Mouse (Mus musculus): ENCODE measurements around the gene 2310007B03Rik. TPM values are rescaled to one million over a fixed set of nuclear protein-coding genes. Genes with fewer than 3 reads are reported as not detected.

The 2310007B03Rik gene
- total RNA-seq, 1 experiment = 0.62 TPM

- H3K36me3 ChIP-seq (ENCODE audit: control insufficient read depth, insufficient read depth, low read length, poor library complexity, severe bottlenecking) = no peaks in the 10 kb centered on the region
- in situ Hi-C loops (cut with MboI; ENCODE audit: low sequenced_read_pairs in 2 of 2, unreplicated experiment in 2 of 2) = no loop called here
Measured at GRCm38 (mm10) chr1:93174399-93174798, 13.7 kb upstream of the 2310007B03Rik start.

GRCm38 (mm10) chr1:93173665-93174064 lies 12.9 kb upstream of the 2310007B03Rik start:
- Histone ChIP-seq H3K9ac (ENCODE audit: insufficient read depth, low read depth, low read length, poor library complexity, severe bottlenecking) (no peak overlapping the region), H3K9me3 (ENCODE audit: control insufficient read depth, insufficient read depth, low read depth, low read length) (no peaks in the 10 kb centered on the region), H3K36me3 (ENCODE audit: control insufficient read depth, insufficient read depth, low read length, poor library complexity, severe bottlenecking) (no peaks in the 10 kb centered on the region), H3K4me3 (ENCODE audit: insufficient read depth in 1 of 2, low read depth in 1 of 2, low read length in 2 of 2, poor library complexity in 1 of 2, severe bottlenecking in 1 of 2) (no peak overlapping the region), H3K27ac (ENCODE audit: insufficient read depth, low read depth, low read length, poor library complexity, severe bottlenecking) (no peak overlapping the region), H3K4me1 (ENCODE audit: control insufficient read depth in 2 of 2, insufficient read depth in 2 of 2, low read length in 2 of 2, poor library complexity in 1 of 2) (peaks cover 0 to 11% of the 10 kb centered on the region in 2 experiments; a peak in 3 of 4 replicates)
- DNase-seq (ENCODE audit: low read depth, low spot score) = no peak
- in situ Hi-C loops (cut with MboI; ENCODE audit: low sequenced_read_pairs in 2 of 2, unreplicated experiment in 2 of 2) = no loop called here
- TF ChIP-seq ZC3H11A (IDR thresholded peaks at IDR 0.05; ENCODE audit: borderline replicate concordance, low read depth, low read length) = no peak
- TF ChIP-seq CHD2 (IDR thresholded peaks at IDR 0.05; ENCODE audit: low read depth, low read length) = no peak
- no peak for TF ChIP-seq ZNF384 (IDR thresholded peaks at IDR 0.05; ENCODE audit: low read depth, low read length)
- no peak for TF ChIP-seq MAFK (IDR thresholded peaks at IDR 0.05; ENCODE audit: insufficient read depth, low read depth, low read length)
- TF ChIP-seq HCFC1 (IDR thresholded peaks at IDR 0.05; ENCODE audit: borderline replicate concordance, insufficient read depth, low read length) = no peak

More at GRCm38 (mm10) chr1:93174399-93174798, 13.7 kb upstream of the 2310007B03Rik start:
- Histone ChIP-seq H3K4me3 (ENCODE audit: insufficient read depth in 1 of 2, low read depth in 1 of 2, low read length in 2 of 2, poor library complexity in 1 of 2, severe bottlenecking in 1 of 2) (no peak overlapping the region), H3K4me1 (ENCODE audit: control insufficient read depth in 2 of 2, insufficient read depth in 2 of 2, low read length in 2 of 2, poor library complexity in 1 of 2) (peaks cover 0 to 11% of the 10 kb centered on the region in 2 experiments; a peak in 3 of 4 replicates), H3K9me3 (ENCODE audit: control insufficient read depth, insufficient read depth, low read depth, low read length) (no peaks in the 10 kb centered on the region), H3K9ac (ENCODE audit: insufficient read depth, low read depth, low read length, poor library complexity, severe bottlenecking) (no peak overlapping the region), H3K27ac (ENCODE audit: insufficient read depth, low read depth, low read length, poor library complexity, severe bottlenecking) (no peak overlapping the region)
- DNase-seq (ENCODE audit: low read depth, low spot score) = peak; percentile 77
- TF ChIP-seq ZC3H11A (IDR thresholded peaks at IDR 0.05; ENCODE audit: borderline replicate concordance, low read depth, low read length) (peak; percentile 81), HCFC1 (IDR thresholded peaks at IDR 0.05; ENCODE audit: borderline replicate concordance, insufficient read depth, low read length) (no peak), ZNF384 (IDR thresholded peaks at IDR 0.05; ENCODE audit: low read depth, low read length) (no peak)

GRCm38 (mm10) chr1:93168295-93168775 lies 7.6 kb upstream of the 2310007B03Rik start, which contains the start of gene Crocc2:
Gene Crocc2, plus strand, starts transcription at chr1:93168725.
- H3K4me1 ChIP-seq (ENCODE audit: control insufficient read depth in 2 of 2, insufficient read depth in 2 of 2, low read length in 2 of 2, poor library complexity in 1 of 2) = no peaks in the 10 kb centered on the region; a peak in 1 of 4 replicates
- DNase-seq (ENCODE audit: low read depth, low spot score) = no peak
- in situ Hi-C loops (cut with MboI; ENCODE audit: low sequenced_read_pairs in 2 of 2, unreplicated experiment in 2 of 2) = no loop called here
- TF ChIP-seq HCFC1 (IDR thresholded peaks at IDR 0.05; ENCODE audit: borderline replicate concordance, insufficient read depth, low read length) (no peak), ZNF384 (IDR thresholded peaks at IDR 0.05; ENCODE audit: low read depth, low read length) (no peak), CHD2 (IDR thresholded peaks at IDR 0.05; ENCODE audit: low read depth, low read length) (no peak), ZC3H11A (IDR thresholded peaks at IDR 0.05; ENCODE audit: borderline replicate concordance, low read depth, low read length) (no peak)
- H3K9me3 ChIP-seq (ENCODE audit: control insufficient read depth, insufficient read depth, low read depth, low read length) = no peaks in the 10 kb centered on the region
- no peaks in the 10 kb centered on the region for H3K36me3 ChIP-seq (ENCODE audit: control insufficient read depth, insufficient read depth, low read length, poor library complexity, severe bottlenecking)
- H3K4me3 ChIP-seq (ENCODE audit: insufficient read depth in 1 of 2, low read depth in 1 of 2, low read length in 2 of 2, poor library complexity in 1 of 2, severe bottlenecking in 1 of 2) = no peak within 1 kb of the TSS
- no peak within 1 kb of the TSS for H3K9ac ChIP-seq (ENCODE audit: insufficient read depth, low read depth, low read length, poor library complexity, severe bottlenecking)
- H3K27ac ChIP-seq (ENCODE audit: insufficient read depth, low read depth, low read length, poor library complexity, severe bottlenecking) = no peak within 1 kb of the TSS

- no peak overlapping the region for H3K27ac ChIP-seq (ENCODE audit: insufficient read depth, low read depth, low read length, poor library complexity, severe bottlenecking)
- H3K9me3 ChIP-seq (ENCODE audit: control insufficient read depth, insufficient read depth, low read depth, low read length) = no peaks in the 10 kb centered on the region
- no peak overlapping the region for H3K9ac ChIP-seq (ENCODE audit: insufficient read depth, low read depth, low read length, poor library complexity, severe bottlenecking)
- TF ChIP-seq CHD2 (IDR thresholded peaks at IDR 0.05; ENCODE audit: low read depth, low read length) = no peak
- TF ChIP-seq ZNF384 (IDR thresholded peaks at IDR 0.05; ENCODE audit: low read depth, low read length) = no peak
- TF ChIP-seq HCFC1 (IDR thresholded peaks at IDR 0.05; ENCODE audit: borderline replicate concordance, insufficient read depth, low read length) = no peak
- TF ChIP-seq ZC3H11A (IDR thresholded peaks at IDR 0.05; ENCODE audit: borderline replicate concordance, low read depth, low read length) = no peak
- TF ChIP-seq MAFK (IDR thresholded peaks at IDR 0.05; ENCODE audit: insufficient read depth, low read depth, low read length) = no peak
- no peak overlapping the region for H3K4me3 ChIP-seq (ENCODE audit: insufficient read depth in 1 of 2, low read depth in 1 of 2, low read length in 2 of 2, poor library complexity in 1 of 2, severe bottlenecking in 1 of 2)
- no peaks in the 10 kb centered on the region; a peak in 1 of 4 replicates for H3K4me1 ChIP-seq (ENCODE audit: control insufficient read depth in 2 of 2, insufficient read depth in 2 of 2, low read length in 2 of 2, poor library complexity in 1 of 2)
- in situ Hi-C loops (cut with MboI; ENCODE audit: low sequenced_read_pairs in 2 of 2, unreplicated experiment in 2 of 2) = no loop called here
- no peak for DNase-seq (ENCODE audit: low read depth, low spot score)
- H3K36me3 ChIP-seq (ENCODE audit: control insufficient read depth, insufficient read depth, low read length, poor library complexity, severe bottlenecking) = no peaks in the 10 kb centered on the region
Measured at GRCm38 (mm10) chr1:93166346-93167079, 5.8 kb upstream of the 2310007B03Rik start.

All from ES-E14 (cell line).